Mouse (Mus musculus) ES-E14 (cell line): ENCODE measurements around the gene Prkaca.

Experiments
- CHD2 ChIP-seq: IDR thresholded peaks from 2 replicates; pipeline ENCODE4 v1.6.1; 2014; ENCODE audit warnings: mild to moderate bottlenecking, low read depth, low read length, inconsistent platforms
- HCFC1 ChIP-seq: IDR thresholded peaks from 2 replicates; pipeline ENCODE4 v1.6.1; 2012; ENCODE audit warnings: low read length, inconsistent platforms, borderline replicate concordance; ENCODE audit not compliant: insufficient read depth
- MAFK ChIP-seq: IDR thresholded peaks from 2 replicates; pipeline ENCODE4 v1.6.1; 2014; ENCODE audit warnings: mild to moderate bottlenecking, low read depth, low read length, inconsistent platforms; ENCODE audit not compliant: insufficient read depth
- ZNF384 ChIP-seq: IDR thresholded peaks from 2 replicates; pipeline ENCODE4 v1.6.1; 2012; ENCODE audit warnings: low read depth, low read length, inconsistent platforms

DNA sequence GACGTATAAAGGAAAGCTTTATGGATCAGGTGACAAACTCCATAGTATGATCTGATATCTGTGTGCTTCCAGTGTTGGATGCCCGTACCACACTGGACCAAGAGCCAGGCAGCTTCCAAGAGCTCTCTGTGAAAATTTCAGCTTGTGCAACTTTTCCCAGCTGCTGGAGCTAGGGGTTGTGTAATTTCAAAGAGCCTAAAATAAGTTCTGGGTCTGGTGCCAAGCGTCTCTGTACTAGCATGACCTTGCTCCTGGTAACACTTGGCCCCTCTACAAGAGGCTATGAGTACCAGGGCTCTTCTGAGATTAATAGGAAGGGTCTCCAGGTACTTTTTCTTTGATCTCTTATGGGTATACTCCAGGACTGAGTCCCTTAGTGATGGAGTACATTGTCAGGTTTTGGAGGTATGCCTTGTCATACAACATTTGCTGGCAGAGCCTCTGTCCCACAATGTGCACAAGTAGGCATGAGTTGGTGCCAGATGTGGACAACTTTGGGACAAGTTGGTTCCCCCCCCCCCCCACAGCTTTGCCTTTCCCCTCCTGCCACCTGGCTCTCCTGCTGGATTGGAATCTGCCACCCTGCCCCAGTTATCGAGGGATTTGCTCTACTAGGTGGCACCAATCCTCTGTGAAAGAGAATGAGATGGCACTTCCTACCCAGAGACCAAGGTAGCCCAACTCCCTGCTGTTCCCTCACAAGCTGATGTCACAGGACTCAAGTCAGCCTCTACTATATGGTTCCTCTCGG is 8.6 kb upstream of the Prkaca start:
- TF ChIP-seq ZNF384: no peak
- TF ChIP-seq CHD2: no peak
- no peak for TF ChIP-seq MAFK
- TF ChIP-seq HCFC1: no peak
